Mouse (Mus musculus) embryonic facial prominence, embryonic 11.5 days (tissue): ENCODE measurements at regions not wholly inside any gene's neighbourhood (a gene's known extent, or its start where the extent isn't known, plus 50 kb on each side); places are given as distances from the start of the nearest gene placed in this dataset.
"Not testable (repeated sequence)": the region's sequence is repeated elsewhere in the genome, so short reads cannot be mapped to it uniquely, and the experiment has no call there.

Experiments
- ATAC-seq: fragments of 200-750 bp; cut with Nextera tagmentation; replicated peaks from 2 replicates; pipeline ENCODE4 v1.8.0; 2017; ENCODE audit warnings: low read depth; ENCODE audit not compliant: insufficient number of reproducible peaks, low FRiP score, low TSS enrichment
- DNase-seq: peaks from one replicate; pipeline ENCODE4 v3.0.0-alpha.2; 2015; ENCODE audit warnings: low spot score
- H3K27ac ChIP-seq: fragments of 300-500 bp; sonication (generic); replicated peaks from 2 replicates; pipeline ENCODE4 v1.5.1; 2014; ENCODE audit warnings: mild to moderate bottlenecking, low read depth, low read length, control low read depth
- H3K27me3 ChIP-seq: fragments of 300-500 bp; sonication (generic); 2 replicates; pipeline ENCODE4 v1.6.1; 2014; ENCODE audit warnings: mild to moderate bottlenecking, low read length, moderate library complexity, mixed read lengths; ENCODE audit not compliant: control insufficient read depth, insufficient read depth
- H3K36me3 ChIP-seq: fragments of 300-500 bp; sonication (generic); replicated peaks from 2 replicates; pipeline ENCODE4 v1.6.1; 2014; ENCODE audit warnings: low read depth, mild to moderate bottlenecking, low read length, moderate library complexity, mixed read lengths; ENCODE audit not compliant: control insufficient read depth, insufficient read depth
- H3K4me1 ChIP-seq: fragments of 300-500 bp; sonication (generic); 2 replicates; pipeline ENCODE4 v1.6.1; 2014; ENCODE audit warnings: low read length, mixed read lengths; ENCODE audit not compliant: control insufficient read depth, insufficient read depth
- H3K4me2 ChIP-seq: fragments of 300-500 bp; sonication (generic); 2 replicates; pipeline ENCODE4 v1.6.1; 2014; ENCODE audit warnings: low read depth, mild to moderate bottlenecking, control low read depth, low read length, moderate library complexity
- H3K4me3 ChIP-seq: fragments of 300-500 bp; sonication (generic); 2 replicates; pipeline ENCODE4 v1.5.1; 2014; ENCODE audit warnings: low read depth, low read length, control low read depth
- H3K9ac ChIP-seq: fragments of 300-500 bp; sonication (generic); replicated peaks from 2 replicates; pipeline ENCODE4 v1.6.1; 2014; ENCODE audit warnings: mild to moderate bottlenecking, control low read depth, low read length
- H3K9me3 ChIP-seq: fragments of 300-500 bp; sonication (generic); replicated peaks from 2 replicates; pipeline ENCODE4 v1.6.1; 2016; ENCODE audit warnings: mild to moderate bottlenecking, low read length, inconsistent platforms, mixed read lengths; ENCODE audit not compliant: control insufficient read depth
- WGBS: fragments of 180-500 bp; shearing (Covaris S2); extraction: QIAGEN DNeasy Blood & Tissue Kit; methylation state at CpG from one replicate; pipeline ENCODE4 v1.1.7; 2014; 5-methylcytosine and 5-hydroxymethylcytosine counted together

GRCm38 (mm10) chr14:66510218-66510617, 501.2 kb upstream of the Gulo start:
- Histone ChIP-seq H3K27ac (no peak overlapping the region), H3K27me3 (no peaks in the 10 kb centered on the region), H3K9me3 (no peaks in the 10 kb centered on the region), H3K4me2 (no peak overlapping the region), H3K36me3 (no peaks in the 10 kb centered on the region), H3K9ac (no peak overlapping the region), H3K4me3 (no peak overlapping the region), H3K4me1 (no peaks in the 10 kb centered on the region)
- ATAC-seq (no peak), DNase-seq (no peak)
- WGBS: 62% methylated on average over 1 of the region's 1 CpGs

GRCm38 (mm10) chr14:66509706-66510105, 500.7 kb upstream of the Gulo start:
- ATAC-seq: no peak
- H3K27me3 ChIP-seq: no peaks in the 10 kb centered on the region
- no peak overlapping the region for H3K4me2 ChIP-seq
- H3K27ac ChIP-seq: no peak overlapping the region
- H3K4me1 ChIP-seq: no peaks in the 10 kb centered on the region
- H3K9ac ChIP-seq: no peak overlapping the region
- no peaks in the 10 kb centered on the region for H3K36me3 ChIP-seq
- 90% methylated on average over 7 of the region's 7 CpGs for WGBS
- no peak overlapping the region for H3K4me3 ChIP-seq
- H3K9me3 ChIP-seq: no peaks in the 10 kb centered on the region
- DNase-seq: no peak

GRCm38 (mm10) chr14:66501995-66502394, 493.0 kb upstream of the Gulo start:
- Histone ChIP-seq H3K4me1 (no peaks in the 10 kb centered on the region), H3K36me3 (no peaks in the 10 kb centered on the region), H3K9ac (no peak overlapping the region), H3K4me3 (no peak overlapping the region), H3K9me3 (no peaks in the 10 kb centered on the region), H3K27ac (no peak overlapping the region), H3K27me3 (no peaks in the 10 kb centered on the region), H3K4me2 (no peak overlapping the region)
- 68% methylated on average over 6 of the region's 6 CpGs for WGBS
- DNase-seq: no peak
- ATAC-seq: no peak

- 37% methylated on average over 11 of the region's 11 CpGs for WGBS
- H3K36me3 ChIP-seq: no peaks in the 10 kb centered on the region
- no peak overlapping the region for H3K4me2 ChIP-seq
- no peak overlapping the region for H3K27ac ChIP-seq
- ATAC-seq (no peak), DNase-seq (peak; percentile 45)
- no peak overlapping the region for H3K9ac ChIP-seq
- no peaks in the 10 kb centered on the region for H3K4me1 ChIP-seq
- no peaks in the 10 kb centered on the region for H3K9me3 ChIP-seq
- H3K4me3 ChIP-seq: no peak overlapping the region
- no peaks in the 10 kb centered on the region for H3K27me3 ChIP-seq
Measured at GRCm38 (mm10) chr14:66499896-66500295, 490.9 kb upstream of the Gulo start.

GRCm38 (mm10) chr14:66495146-66495545, 486.1 kb upstream of the Gulo start:
- Histone ChIP-seq H3K36me3 (no peaks in the 10 kb centered on the region), H3K4me2 (no peak overlapping the region), H3K27ac (no peak overlapping the region), H3K4me3 (no peak overlapping the region), H3K9ac (no peak overlapping the region), H3K4me1 (no peaks in the 10 kb centered on the region), H3K9me3 (no peaks in the 10 kb centered on the region), H3K27me3 (no peaks in the 10 kb centered on the region)
- no peak for DNase-seq
- no peak for ATAC-seq
- WGBS: 72% methylated on average over 1 of the region's 1 CpGs

- no peak overlapping the region for H3K27ac ChIP-seq
- 11% methylated on average over 5 of the region's 5 CpGs for WGBS
- no peaks in the 10 kb centered on the region for H3K27me3 ChIP-seq
- peak; percentile 79 for DNase-seq
- no peak overlapping the region for H3K4me3 ChIP-seq
- ATAC-seq: peak; percentile 97
- no peaks in the 10 kb centered on the region for H3K9me3 ChIP-seq
- H3K36me3 ChIP-seq: no peaks in the 10 kb centered on the region
- H3K4me2 ChIP-seq: no peak overlapping the region
- H3K4me1 ChIP-seq: no peaks in the 10 kb centered on the region
- H3K9ac ChIP-seq: no peak overlapping the region
Measured at GRCm38 (mm10) chr14:66494518-66494923, 485.5 kb upstream of the Gulo start.

GRCm38 (mm10) chr14:66493691-66494121, 484.7 kb upstream of the Gulo start:
- 33% methylated on average over 4 of the region's 4 CpGs for WGBS
- H3K27me3 ChIP-seq: no peaks in the 10 kb centered on the region
- H3K36me3 ChIP-seq: no peaks in the 10 kb centered on the region
- H3K9me3 ChIP-seq: no peaks in the 10 kb centered on the region
- no peak overlapping the region for H3K9ac ChIP-seq
- no peak overlapping the region for H3K27ac ChIP-seq
- no peak overlapping the region for H3K4me3 ChIP-seq
- H3K4me2 ChIP-seq: no peak overlapping the region
- ATAC-seq (no peak; the same call in 1 of the 2 replicates), DNase-seq (no peak)
- H3K4me1 ChIP-seq: no peaks in the 10 kb centered on the region

- 31% methylated on average over 1 of the region's 1 CpGs for WGBS
- not testable (repeated sequence) for H3K4me3 ChIP-seq, H3K36me3 ChIP-seq, H3K4me2 ChIP-seq, H3K9ac ChIP-seq, H3K4me1 ChIP-seq, ATAC-seq, DNase-seq, H3K27me3 ChIP-seq, H3K27ac ChIP-seq, H3K9me3 ChIP-seq
Measured at GRCm38 (mm10) chr14:66484751-66485150, 475.7 kb upstream of the Gulo start.
